Mouse (Mus musculus) kidney, adult 9 months (tissue): ENCODE data around the gene H2afx.
A peak's percentile ranks its signal among the peaks of the same experiment; 100 is the strongest.
"Not testable (repeated sequence)": the region's sequence is repeated elsewhere in the genome, so short reads cannot be mapped to it uniquely, and the experiment has no call there.

Experiments used
- DNase-seq: peaks from one replicate; pipeline ENCODE4 v3.0.0; 2022

H2afx gene

DNA sequence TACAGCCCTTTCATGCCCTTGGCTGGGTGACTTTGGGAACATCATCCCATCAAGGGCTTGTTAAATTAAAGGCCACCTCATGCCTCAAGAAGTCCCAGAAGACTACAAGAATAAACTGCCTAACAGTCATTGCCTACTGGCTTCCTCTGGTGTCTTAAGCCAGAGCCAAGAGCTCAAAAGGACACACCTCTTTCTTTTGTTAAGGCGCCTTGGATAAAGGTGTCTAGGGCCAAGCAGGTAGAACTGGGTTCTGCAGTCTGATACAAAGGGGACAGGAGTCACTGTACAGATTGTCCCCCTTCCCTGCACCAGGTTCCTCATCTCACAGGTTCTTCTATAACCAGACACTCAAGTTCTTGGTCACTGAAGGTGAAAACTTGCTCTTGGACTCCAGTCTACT is 8.1 kb downstream of the H2afx start:
- DNase-seq, result no peak

DNA sequence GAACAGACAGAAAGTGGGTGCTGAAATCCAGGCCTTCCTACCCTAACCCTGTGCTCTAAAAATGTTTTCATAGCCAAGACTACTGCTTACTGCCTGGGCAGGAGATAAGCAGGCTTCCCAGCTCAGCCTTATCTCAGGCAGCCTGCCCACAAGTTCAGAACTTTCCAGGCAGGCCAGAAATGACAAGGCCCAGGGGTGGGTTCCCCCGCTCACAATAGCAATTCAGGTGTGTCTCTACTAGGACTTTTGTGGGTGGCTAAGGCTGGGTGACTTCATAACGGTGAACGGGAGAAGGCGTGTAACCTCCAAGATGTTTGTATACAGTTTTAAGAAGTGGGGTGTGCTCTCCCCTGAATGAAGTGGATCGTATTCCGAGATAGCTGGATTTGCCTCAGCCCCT is 8.8 kb downstream of the H2afx start:
- no peak for DNase-seq

DNA sequence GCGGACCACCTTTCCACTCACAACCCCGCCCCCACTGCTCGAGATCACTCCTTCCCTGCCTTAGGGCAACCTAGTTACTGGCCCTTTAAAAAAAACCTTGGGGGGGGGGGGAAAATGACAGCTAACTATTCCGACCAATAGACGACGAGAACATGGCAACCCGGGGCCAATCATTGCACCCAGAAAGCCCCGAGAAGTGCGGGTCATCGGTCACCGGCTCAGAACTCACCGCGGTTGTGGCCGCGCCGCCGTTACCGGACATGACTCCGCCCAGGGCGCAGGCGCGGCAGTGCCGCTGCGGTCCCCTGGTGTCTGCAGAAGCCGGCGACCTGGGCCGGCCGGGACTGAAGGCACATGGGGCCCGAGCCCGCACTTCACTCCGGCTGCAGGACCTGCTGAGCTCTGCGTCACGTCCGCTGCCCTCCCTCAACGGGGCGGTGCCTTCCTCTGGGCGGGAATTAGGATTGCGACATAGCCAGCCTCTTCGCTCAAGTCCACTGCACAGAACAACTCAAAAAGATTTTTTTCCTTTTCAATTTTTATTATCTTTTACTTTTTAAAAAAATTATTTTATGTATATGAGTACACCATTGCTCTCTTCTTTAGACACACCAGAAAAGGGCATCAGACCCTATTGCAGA is 9.4 kb downstream of the H2afx start, which contains the start of gene Hmbs:
Gene Hmbs, minus strand, starts transcription at position 448 of the 641 bp plus-strand sequence.
- peak; percentile 94 for DNase-seq

DNA sequence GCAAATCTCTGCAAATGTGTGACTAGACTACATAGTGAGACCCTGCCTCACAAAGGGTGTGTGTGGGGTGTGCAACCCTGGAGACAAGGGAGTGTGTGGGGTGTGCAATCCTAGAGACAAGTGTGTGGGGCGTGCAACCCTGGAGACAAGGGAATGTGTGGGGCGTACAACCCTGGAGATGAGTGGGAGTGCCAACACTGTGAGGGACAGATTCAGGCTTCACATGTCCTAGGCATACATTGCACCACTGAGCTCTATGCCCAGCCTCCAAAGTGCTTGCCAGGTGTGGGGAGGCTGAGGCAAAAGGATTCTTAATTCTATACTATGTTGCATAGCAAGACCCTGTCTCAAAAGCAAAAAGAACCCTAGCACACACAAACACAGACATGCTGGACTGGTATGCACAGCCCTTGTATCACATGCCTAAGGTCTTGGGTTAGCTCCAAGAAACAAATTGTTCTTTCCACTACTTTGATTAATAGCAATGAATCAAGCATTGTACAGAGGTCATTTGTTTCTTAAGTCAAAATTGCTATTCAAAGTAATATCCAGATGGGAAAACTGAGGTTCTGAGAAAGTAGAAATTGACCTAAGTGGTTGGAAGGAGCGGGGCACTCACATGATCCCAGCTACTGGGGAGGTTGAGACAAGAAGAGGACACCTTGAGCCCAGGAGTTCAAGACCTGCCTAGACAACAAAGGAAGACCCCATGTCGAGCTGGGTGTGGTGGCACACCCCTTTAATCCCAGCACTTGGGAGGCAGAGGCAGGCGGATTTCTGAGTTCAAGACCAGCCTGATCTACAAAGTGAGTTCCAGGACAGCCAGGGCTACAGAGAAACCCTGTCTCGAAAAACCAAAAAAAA is 11.3 kb downstream of the H2afx start:
- no peak for DNase-seq

DNA sequence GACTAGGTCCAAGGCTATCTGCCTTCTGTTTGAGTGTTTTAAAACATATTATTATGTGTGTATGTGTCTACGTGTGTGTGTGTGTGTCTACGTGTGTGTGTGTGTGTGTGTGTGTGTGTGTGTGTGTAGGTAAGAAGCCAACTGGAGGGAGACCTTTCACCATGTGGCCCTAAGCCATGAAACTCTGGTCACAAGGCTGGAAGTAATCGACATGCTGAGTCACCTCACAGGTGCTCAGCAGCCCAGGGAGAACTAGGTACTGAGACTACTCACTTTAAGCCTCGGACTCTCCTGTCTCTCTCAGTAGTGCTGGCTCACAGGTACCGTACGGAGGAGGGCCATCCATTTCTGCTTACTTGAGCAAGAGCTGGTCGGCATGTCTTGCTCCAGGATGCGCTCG is 12.7 kb downstream of the H2afx start:
- no peak for DNase-seq

DNA sequence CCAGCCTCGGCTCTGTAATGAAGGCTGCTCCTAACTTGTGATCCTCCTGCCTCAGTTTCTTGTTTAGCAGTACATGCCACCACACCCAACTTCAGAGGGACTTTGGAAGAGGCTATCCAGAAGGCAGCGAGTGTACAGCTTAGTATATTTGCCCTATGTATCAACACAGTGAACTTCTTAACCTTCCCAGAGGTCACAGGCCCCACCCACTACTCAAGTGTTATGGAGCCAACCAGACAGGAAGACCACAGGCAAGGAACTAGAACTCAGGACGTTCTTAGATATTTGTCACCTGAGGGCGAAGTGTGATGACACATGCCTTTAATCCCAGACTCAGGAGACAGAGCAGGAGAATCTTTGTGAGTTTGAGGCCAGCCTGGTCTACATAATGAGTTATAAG is 13.1 kb downstream of the H2afx start:
- no peak for DNase-seq

DNA sequence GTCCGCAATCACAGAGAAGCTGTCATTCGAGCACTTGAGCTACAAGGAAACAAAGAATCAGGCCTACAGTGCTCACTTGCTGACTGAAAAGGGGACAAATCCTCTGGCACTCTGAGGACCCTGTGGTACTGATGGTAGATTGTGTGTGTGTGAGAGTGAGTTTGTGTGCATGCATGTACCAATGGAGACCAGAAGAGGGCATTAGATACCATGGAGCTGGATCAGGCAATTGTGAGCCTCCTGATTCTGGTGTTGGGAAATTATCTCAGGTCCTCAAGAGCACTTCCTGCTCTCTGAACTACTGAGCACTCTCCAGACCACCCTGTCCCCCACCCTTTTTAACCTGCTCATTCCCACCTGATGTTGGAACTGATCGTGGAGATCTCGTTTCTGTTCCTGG is 14.1 kb downstream of the H2afx start:
- DNase-seq, result no peak

DNA sequence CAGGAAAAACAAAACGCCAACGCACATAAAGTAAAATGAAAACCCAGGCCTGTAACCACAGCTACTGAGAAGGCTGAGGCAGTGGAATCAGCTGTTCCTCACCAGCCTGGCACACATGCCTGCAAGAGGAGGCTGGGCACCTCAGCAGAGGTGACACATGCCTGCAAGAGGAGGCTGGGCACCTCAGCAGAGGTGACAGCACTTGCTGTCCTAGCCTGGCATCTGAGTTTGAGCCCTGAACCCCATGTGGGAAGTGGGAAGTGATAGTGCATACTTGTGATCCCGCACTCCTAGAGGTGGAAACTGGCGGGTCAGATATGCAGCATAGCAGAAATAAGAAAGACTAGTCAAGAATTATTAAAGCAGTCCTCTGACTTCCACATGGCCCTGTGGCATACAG is 16.9 kb downstream of the H2afx start:
- DNase-seq, result no peak

DNA sequence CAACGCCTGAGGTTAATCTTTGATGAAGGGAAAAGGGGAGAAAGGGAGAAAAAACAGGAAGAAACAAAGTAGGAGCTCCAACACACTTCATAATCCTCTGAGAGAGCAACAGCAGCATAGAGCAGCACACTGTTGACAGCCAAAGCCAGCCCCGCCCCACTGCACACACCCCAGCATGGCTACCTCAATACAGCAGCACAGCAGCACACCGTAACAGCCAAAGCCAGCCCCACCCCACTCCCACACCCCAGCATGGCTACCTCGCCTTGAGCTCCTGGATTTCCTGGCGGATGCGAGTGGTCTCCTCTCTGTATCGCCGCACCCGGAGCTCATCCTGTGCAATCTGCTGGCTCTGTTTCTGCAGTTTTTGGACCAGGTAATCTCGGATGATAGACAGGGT is 17.8 kb downstream of the H2afx start:
- no peak for DNase-seq

DNA sequence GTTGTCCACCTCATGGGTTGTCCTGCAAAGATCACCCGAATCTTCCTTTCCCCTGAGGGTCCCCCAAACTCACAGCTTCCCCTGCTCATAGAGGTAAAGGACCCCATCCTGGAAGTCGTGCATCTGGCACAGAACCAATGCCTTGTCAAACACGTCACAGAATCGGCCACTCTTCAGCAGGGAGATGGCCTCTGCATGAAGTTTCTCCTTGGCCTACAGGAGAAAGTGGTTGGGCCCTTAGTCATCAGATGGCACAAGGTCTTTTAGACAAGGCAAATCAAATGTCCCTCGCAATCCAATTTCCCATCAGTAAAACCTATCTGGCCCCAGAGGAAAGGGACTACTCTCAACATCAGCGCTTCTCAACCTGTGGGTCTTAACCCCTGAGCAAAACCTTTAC is 18.6 kb downstream of the H2afx start:
- DNase-seq, result no peak

DNA sequence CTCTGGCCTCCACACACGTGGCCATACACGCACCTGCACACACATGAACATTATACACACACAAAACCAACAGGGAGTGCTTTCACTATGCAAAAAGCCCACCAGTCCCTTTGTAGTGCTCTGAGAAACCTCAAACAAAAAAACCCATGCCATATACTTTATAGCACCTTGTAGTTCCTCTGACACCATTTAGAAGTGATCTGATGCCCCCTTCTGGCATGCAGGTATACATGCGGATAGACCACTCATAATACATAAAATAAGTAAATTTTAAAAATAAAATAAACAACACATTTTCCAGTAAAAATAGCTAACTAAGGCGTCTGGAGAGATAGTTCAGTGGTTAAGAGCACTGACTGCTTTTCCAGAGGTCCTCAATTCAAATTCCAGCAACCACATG is 22.7 kb downstream of the H2afx start:
- no peak for DNase-seq

DNA sequence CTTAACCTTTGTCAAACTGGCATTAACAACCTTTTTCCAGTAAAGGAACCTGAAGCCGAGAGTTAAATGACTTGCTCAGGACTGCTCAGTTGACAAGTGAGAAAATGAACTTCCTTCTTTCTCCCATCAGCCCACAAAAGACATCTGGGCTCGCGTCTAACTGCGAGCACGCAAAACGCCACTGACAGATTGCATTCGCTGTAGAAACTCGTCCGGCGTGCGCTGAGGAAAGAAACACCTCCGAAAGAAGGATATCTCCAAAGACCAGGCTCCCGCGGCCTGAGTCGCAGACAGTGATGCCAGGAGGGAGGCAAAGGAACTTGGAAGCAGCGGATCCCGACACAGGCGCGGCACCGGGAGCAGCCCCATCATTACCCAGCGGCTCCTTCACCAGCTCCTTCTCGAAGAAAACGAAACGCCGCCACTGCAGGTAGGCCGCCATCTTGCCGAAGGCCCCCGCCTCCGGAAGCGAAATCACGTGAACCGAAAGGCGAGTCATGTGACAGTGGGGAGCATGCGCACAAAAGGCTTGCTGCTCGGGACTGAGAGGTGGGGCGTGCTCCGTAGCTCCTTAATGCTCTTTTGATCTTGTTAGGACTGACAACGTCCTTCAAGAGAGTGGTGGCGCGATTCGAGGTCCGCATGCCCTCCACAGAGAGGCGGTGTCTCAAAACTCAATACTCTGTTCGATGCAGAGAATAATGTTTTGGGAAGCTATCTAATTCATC is 26.9 kb downstream of the H2afx start, which contains the start of gene Vps11:
Gene Vps11, minus strand, starts transcription at position 481 of the 728 bp plus-strand sequence.
- peak; percentile 96 for DNase-seq

DNA sequence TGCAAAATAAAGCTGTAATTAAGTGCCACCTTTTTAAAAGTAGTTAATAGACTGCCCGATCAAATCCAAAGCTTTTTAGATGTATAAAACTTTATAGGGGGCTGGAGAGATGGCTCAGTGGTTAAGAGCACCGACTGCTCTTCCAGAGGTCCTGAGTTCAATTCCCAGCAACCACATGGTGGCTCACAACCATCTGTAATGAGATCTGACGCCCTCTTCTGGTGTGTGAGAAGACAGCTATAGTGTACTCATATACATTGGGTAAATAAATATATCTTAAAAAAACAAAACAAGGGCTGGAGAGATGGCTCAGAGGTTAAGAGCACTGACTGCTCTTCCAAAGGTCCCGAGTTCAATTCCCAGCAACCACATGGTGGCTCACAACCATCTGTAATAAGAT is 27.4 kb downstream of the H2afx start:
- not testable (repeated sequence) for DNase-seq

DNA sequence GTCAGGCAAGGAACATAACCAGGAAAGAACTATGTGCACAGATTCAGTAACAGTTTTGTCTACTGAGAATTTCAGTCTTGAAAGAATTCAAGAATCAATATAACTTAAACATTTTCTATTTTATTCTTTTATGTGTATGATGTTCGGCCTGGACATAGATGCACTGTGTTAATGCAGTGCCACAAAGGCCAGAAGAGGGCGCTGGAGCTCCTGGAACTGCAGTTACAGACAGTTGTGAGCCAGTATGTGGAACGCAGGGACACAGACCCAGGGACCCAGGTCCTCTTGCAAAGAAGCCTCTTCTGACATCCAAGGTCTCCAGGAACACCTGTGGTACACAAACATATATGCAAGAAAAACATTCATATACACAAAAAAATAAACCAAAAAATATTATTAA is 30.0 kb downstream of the H2afx start:
- DNase-seq, result peak; percentile 62

DNA sequence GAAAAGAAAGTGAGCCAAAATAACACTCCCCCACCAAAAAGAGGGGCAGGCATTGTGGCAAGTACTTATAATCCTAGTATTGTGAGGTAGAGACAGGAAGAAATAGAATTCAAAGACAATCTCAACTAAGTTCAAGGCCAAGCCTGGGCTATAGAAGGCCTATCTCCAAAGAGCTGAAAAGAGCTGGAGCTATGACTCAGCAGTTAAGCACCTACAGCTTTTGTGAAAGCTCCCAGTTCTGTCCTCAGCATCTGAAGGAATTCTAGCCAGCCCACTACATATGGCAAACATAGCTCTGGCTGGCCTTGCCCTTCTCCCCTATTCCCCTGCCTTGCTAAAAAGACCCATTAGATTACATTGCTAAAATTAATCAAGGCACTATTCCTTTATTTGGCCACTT is 38.9 kb downstream of the H2afx start:
- no peak for DNase-seq

DNA sequence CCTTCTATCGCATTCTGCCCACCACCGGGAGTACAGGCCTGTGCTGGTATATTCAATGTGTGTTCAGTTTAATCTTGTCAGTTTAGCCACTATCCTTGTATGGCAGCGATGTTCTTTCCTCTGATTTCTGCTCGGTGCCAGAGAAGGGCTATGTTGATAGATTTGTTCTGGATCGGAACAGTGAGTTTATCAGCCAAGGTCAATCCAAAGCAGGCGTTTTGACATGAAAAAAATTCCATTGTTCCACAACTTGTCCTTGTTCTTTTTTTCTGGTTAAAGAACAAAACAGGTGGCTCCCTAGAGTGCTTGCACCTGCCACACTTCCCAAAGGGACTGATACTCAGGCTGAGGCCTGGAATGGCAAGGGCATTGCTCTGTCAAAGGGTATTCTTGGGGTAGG is 41.6 kb downstream of the H2afx start:
- no peak for DNase-seq

DNA sequence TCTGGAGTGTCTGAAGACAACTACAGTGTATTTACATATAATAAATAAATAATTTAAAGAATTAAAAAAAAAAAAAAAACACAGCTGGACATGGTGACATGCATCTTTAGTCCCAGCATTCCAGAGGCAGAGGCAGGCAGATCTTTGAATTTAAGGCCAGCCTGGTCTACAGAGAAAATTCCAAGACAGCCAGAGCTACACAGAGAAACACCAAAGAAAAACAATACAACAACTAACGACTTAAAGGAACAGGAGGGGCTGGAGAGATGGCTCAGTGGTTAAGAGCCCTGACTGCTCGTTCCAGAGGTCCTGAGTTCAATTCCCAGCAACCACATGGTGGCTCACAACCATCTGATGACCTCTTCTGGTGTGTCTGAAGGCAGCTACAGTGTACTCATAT is 42.8 kb downstream of the H2afx start:
- not testable (repeated sequence) for DNase-seq

DNA sequence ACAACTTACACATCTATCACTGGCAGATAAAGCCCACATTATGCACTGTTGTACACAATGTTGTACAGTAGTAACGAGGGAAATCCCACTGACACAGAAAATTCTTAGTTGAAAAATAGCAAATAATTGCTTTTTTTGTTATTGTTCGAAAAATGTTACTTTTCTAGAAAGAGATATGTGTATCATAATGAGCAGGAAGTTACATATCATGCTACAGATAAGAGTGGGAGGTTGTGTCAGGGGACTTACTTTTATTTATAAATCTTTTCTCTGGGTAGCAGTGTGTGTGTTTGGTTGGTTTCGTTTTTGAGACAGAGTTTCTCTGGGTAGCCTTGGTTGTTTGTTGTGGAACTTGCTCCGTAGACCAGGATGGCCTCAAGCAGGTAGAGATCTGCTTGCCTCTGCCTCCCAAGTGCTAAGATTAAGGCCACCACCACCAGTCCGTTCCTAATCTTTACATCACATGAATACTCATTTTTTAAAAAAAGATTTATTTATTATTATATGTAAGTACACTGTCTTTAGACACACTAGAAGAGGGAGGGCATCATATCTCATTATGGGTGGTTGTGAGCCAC is 43.7 kb downstream of the H2afx start:
- DNase-seq, result no peak

DNA sequence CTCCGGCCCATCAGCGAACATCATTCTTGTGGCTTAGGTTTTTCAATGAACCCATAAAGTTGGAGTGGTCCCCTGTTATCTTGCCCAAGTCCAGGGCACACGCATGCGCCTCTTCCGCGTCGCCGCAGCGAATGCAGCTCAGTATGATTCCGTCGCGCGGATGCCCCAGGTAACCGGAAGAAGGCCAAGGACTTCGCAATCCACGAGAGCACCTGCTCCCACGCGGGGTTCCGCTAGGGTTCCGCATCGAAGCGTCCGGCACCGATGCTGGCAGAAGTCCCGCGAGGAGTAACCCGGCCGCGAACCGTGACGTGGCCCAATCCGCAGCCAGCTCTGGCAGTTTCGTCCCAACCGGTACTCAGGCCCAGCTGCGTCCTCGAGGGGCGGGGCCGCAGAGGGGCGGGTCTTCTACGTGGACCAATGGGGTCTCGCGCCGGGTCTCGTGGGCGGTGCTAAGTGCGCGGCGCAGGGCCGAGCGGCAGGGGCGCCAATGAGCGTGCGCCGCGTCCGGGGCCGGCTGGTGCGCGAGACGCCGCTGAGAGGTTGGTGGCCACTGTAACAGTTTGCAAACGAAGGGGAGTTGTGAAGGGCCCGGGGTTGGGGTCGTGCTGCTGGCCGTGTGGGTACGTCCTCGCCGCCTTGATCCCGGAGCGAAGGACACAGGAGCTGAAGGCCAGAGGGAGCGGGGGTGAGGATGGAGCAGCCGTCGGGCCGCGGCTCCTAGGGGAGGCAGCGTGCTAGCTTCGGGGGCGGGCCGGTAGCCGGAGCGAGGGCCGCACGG is 44.8 kb downstream of the H2afx start, which contains the start of gene Hyou1:
Gene Hyou1, plus strand, starts transcription at position 437 of the 781 bp plus-strand sequence.
- peak; percentile 99 for DNase-seq

DNA sequence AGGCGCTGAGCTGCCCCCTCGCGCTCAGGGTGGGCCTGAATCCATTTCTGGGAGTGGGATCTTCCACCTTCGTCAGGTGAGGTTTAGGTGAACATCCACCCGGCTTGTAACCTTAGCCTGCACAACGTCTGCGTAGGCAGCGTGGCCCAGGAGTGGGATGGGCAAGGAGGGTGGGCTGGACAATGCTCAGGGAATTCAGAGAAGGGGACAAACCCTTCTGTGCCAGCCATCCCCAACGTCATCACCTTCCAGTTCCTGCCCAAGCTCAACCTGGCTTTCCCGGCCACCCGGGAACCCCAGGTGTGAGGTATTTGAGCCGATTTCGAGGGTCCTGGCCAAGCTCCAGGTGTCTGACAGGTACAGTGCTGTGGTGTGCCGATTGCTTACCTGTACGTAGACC is 45.4 kb downstream of the H2afx start:
- no peak for DNase-seq

DNA sequence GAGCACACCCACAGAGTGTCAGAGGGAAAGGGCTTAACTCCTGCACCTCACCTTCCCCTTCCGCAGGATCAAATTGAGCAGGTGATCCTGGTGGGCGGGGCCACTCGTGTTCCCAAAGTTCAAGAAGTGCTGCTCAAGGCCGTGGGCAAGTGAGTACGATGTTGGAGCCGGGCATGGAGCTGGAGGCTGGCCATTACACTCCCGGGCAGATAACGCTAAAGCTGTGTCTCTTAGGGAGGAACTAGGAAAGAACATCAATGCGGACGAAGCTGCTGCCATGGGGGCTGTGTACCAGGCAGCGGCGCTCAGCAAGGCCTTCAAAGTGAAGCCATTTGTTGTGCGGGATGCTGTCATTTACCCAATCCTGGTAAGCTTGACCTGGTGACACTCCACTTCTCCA is 50.1 kb downstream of the H2afx start:
- DNase-seq, result no peak
